Mouse (Mus musculus): ENCODE measurements around the gene Tmem120b. TPM values are rescaled to one million over a fixed set of nuclear protein-coding genes. Genes with fewer than 3 reads are reported as not detected.

Gene Tmem120b
- polyA plus RNA-seq, 1 experiment from 2014 or later, result 9.3 TPM

DNA sequence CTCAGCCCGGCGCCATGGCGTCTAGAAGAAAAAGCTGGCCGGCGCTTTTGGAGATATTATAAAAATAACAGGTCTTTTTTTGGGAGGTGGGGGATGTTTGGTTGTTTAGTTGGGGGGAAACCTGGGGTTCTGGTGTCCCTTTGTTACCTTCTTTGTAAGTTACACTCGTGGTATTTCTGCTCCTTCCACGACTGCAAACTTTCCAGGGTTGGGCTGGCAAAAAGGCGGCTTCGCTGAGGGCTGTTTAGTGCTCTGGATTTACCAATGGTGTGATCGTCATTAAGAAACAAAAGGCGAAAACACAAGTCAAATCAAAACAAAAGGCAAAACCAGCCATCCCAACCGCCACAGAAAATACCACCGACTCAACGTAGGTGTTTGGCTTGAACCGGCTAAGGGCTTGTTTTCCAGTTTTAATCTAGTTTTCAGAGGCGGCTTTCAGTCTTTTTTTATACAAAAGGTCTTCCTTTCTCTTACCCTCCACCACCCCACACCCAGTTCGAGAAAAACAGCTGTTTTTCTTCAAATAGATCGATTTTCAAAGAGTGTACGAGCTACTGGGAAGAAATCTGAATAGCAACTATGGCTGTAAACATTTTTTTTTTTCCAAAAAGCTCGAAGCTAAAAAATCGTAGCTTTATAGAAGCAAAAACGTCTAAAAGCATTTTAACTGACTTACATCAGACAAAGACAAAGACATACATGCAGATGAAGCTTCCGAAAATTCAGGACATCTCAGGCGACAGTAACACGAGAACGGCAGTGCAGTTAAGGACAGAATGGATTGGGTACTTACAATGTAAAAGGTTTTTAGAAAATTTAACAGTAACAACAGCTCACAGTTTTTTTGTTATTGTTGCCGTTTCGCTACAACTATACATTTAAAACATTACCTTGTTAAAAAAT lies 71.8 kb downstream of the Tmem120b start:
- Histone ChIP-seq H3K4me2 (ENCODE audit: low read depth, severe bottlenecking) (peak overlapping the region; percentile 100), H3K27me3 (ENCODE audit: control insufficient read depth, insufficient read depth, low read length) (no peaks in the 10 kb centered on the region), H3K27ac (replicated peaks; ENCODE audit: low read depth, low read length) (peak overlapping the region; percentile 100), H3K9ac (ENCODE audit: low read length) (peak overlapping the region; percentile 100), H3K9me3 (ENCODE audit: control insufficient read depth, low read length) (no peaks in the 10 kb centered on the region), H3K4me1 (ENCODE audit: control insufficient read depth, insufficient read depth, low read length) (peaks cover 43% of the 10 kb centered on the region), H3K4me3 (ENCODE audit: low read depth, low read length) (peak overlapping the region; percentile 95), H3K36me3 (ENCODE audit: control insufficient read depth, insufficient read depth, low read length) (peaks cover 3% of the 10 kb centered on the region; the same call in 1 of the 2 replicates)
- no peak for ATAC-seq (ENCODE audit: insufficient number of reproducible peaks, low FRiP score, low TSS enrichment, low read depth)
- WGBS, result under 1% methylated on average over 28 of the region's 28 CpGs
- peak; percentile 72 for DNase-seq (ENCODE audit: low spot score)

DNA sequence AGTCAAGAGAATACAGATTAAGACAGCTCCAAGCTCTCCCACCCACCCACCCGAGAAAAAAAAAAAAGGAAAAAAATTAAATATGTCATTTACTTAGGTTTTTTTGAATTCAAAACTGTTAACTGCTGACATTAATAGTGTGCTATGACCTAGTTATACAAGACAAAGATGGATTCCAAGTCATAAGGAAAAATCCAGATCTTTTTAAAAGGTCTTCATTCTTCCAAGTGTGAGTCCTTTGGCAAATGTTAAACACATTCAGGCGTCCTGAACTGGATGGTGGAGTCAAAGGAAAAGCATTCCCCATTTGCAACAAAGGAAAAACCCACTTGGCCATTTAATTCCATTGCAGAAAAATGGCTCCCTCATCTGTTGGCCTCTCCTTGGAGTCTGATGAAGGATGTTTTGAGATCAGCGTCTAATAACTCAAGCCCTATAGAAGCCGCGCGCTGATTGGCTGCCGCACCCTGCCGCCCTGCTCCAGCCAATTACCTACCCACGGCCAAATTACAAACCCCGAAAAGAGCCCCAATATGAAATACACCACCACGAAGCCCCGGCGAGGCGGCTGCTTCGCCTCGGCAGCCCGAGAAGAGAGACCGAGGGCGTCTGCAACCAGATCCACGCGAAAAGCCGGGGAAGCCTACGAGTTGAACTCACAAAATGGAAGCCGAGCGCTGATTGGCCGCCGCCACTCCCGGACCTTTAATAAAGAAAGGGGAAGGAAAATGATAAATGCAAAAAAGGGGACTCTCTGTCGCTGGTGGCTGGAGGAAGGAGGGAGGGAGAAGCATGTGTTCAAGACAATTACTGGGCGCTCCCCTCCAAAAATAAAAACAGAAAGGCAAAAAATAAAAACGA lies 72.7 kb downstream of the Tmem120b start:
- Histone ChIP-seq H3K27me3 (ENCODE audit: control insufficient read depth, insufficient read depth, low read length) (no peaks in the 10 kb centered on the region), H3K4me2 (ENCODE audit: low read depth, severe bottlenecking) (peak overlapping the region; percentile 100), H3K36me3 (ENCODE audit: control insufficient read depth, insufficient read depth, low read length) (peaks cover 3% of the 10 kb centered on the region; the same call in 1 of the 2 replicates), H3K4me1 (ENCODE audit: control insufficient read depth, insufficient read depth, low read length) (peaks cover 43% of the 10 kb centered on the region), H3K27ac (replicated peaks; ENCODE audit: low read depth, low read length) (peak overlapping the region; percentile 100), H3K9ac (ENCODE audit: low read length) (peak overlapping the region; percentile 100), H3K4me3 (ENCODE audit: low read depth, low read length) (peak overlapping the region; percentile 95), H3K9me3 (ENCODE audit: control insufficient read depth, low read length) (no peaks in the 10 kb centered on the region)
- 0% methylated on average over 31 of the region's 31 CpGs for WGBS
- peak; percentile 67; the same call in 1 of the 2 replicates for ATAC-seq (ENCODE audit: insufficient number of reproducible peaks, low FRiP score, low TSS enrichment, low read depth)
- peak; percentile 93 for DNase-seq (ENCODE audit: low spot score)

DNA sequence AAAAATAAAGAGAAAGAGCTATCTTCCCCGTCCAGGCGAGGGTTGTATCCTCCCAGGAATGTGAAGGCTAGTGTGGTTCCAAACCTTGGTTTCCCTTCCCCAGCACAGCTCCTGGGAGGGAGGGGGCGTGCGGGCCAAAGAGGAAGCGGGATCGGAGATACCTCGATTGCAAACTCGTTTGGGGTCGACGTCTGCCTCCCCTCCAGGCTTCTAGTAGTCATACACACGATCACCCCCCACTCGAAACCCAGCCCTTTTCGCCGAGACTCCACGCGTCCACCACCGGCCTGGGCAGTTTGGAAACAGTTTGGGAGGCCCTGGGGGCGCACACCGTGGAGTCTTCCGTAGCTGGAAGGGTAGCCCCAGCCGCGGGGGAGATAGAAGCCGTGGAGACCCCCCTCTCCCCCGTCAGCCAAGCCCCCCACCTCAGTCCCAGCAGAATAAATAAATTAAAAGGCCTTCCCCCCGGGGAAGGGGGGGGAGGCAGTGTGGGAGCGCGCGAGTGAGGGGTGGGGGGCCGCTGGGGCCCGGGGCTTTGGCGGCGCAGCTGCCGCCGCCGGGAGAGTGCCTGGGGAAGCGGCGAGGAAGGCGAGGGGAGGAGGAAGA lies 73.4 kb downstream of the Tmem120b start:
- H3K9me3 ChIP-seq (ENCODE audit: control insufficient read depth, low read length), result no peaks in the 10 kb centered on the region
- peak overlapping the region; percentile 95 for H3K4me3 ChIP-seq (ENCODE audit: low read depth, low read length)
- H3K27ac ChIP-seq (replicated peaks; ENCODE audit: low read depth, low read length), result peak overlapping the region; percentile 100
- H3K9ac ChIP-seq (ENCODE audit: low read length), result peak overlapping the region; percentile 100
- peaks cover 39% of the 10 kb centered on the region for H3K4me1 ChIP-seq (ENCODE audit: control insufficient read depth, insufficient read depth, low read length)
- WGBS, result 0% methylated on average over 31 of the region's 38 CpGs
- no peak for ATAC-seq (ENCODE audit: insufficient number of reproducible peaks, low FRiP score, low TSS enrichment, low read depth)
- no peaks in the 10 kb centered on the region for H3K27me3 ChIP-seq (ENCODE audit: control insufficient read depth, insufficient read depth, low read length)
- peaks cover 7% of the 10 kb centered on the region; the same call in 1 of the 2 replicates for H3K36me3 ChIP-seq (ENCODE audit: control insufficient read depth, insufficient read depth, low read length)
- DNase-seq (ENCODE audit: low spot score), result peak; percentile 77
- H3K4me2 ChIP-seq (ENCODE audit: low read depth, severe bottlenecking), result peak overlapping the region; percentile 100

DNA sequence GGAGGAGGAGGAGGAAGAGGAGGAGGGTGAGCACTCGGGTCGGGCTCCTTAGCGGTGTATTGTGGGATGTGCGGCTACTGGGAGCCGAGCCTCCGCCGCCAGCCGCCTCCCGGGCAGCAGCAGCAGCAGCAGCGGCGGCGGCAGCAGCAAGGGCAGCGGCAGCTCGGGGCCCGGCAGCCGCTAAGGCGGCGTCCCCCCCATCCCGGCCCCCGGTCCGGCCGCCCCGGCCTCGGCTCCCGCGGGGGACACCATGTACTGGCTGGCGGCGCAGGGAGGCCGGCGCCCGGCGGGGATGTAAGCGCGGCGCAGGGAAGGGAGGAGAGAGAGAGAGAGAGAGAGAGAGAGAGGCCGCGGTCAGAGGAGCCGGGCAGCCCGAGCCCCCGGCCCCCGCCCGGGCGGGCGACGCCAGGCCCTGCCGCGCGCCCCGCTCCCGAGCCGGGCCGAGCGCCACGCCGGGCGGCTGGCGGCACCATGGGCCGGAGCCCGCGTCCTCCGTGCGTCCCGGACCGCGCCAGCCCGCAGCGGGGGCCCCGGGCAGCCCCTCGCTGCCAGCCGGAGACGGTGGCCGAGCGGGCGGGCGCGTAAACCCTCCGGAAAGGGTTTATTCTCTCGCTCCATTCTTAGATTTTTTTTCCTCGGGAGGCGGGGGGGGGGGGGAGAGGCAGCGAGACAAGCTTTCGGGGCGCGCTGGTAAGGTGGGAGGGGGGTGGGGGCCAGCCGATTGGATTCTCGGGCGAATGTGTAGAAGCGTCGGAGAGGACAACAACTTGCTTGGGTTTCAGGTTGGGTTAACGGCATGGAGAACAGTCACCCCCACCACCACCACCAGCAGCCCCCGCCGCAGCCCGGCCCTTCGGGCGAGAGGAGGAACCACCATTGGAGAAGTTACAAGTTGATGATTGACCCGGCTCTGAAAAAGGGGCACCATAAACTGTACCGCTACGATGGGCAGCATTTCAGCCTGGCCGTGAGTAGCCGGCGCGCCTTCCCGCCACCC lies 74.2 kb downstream of the Tmem120b start, which contains the start of gene Setd1b:
TSS of gene Setd1b (plus strand) at position 33 of the 997 bp plus-strand sequence.
- Histone ChIP-seq H3K27me3 (ENCODE audit: control insufficient read depth, insufficient read depth, low read length) (no peaks in the 10 kb centered on the region), H3K9ac (ENCODE audit: low read length) (peak within 1 kb of the TSS; percentile 100), H3K4me1 (ENCODE audit: control insufficient read depth, insufficient read depth, low read length) (peaks cover 31% of the 10 kb centered on the region), H3K36me3 (ENCODE audit: control insufficient read depth, insufficient read depth, low read length) (peaks cover 15% of the 10 kb centered on the region; the same call in 1 of the 2 replicates), H3K9me3 (ENCODE audit: control insufficient read depth, low read length) (no peaks in the 10 kb centered on the region), H3K4me3 (ENCODE audit: low read depth, low read length) (peak within 1 kb of the TSS; percentile 95), H3K27ac (replicated peaks; ENCODE audit: low read depth, low read length) (peak within 1 kb of the TSS; percentile 100), H3K4me2 (ENCODE audit: low read depth, severe bottlenecking) (peak within 1 kb of the TSS; percentile 100)
- peak; percentile 68 for DNase-seq (ENCODE audit: low spot score)
- 0% methylated on average over 68 of the region's 103 CpGs for whole genome bisulfite sequencing
- 0 out of 2 replicates have a peak, but pooled peaks have one; percentile 1 for ATAC-seq (ENCODE audit: insufficient number of reproducible peaks, low FRiP score, low TSS enrichment, low read depth)

DNA sequence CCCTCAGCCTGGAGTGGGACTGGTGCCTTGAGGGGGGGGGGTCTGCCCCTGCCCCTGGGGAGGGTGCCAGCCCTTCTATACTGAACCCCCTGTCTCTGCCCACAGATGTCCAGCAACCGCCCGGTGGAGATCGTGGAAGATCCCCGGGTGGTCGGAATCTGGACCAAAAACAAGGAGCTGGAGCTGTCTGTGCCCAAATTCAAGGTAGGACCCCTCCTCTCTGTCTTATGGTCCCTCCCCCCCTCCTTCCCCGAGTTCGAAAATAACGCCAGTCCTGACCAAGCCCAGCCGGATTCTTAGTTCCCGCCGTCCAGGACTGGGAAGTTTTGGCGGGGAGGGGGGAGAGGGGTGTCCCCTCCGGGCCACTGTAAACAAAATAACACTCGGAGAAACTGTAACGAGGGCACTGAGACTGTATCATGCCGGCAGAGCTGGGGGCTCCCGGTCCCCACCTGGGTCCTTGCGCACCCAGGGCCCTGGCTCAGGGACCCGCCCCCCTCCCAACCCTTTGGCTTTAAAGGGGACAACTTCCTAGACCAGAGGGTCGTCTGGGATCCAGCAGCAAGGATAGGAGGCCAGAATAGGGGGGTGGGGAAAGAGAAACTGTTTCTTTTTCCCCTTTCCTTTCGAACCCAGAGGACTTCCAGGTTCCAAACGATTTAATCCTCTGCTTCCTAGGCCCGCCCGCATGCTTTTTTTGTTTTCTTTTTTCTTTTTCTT lies 75.2 kb downstream of the Tmem120b start:
- H3K4me3 ChIP-seq (ENCODE audit: low read depth, low read length), result peak overlapping the region; percentile 95
- peaks cover 20% of the 10 kb centered on the region for H3K36me3 ChIP-seq (ENCODE audit: control insufficient read depth, insufficient read depth, low read length)
- H3K27ac ChIP-seq (replicated peaks; ENCODE audit: low read depth, low read length), result peak overlapping the region; percentile 100; the same call in 1 of the 2 replicates
- no peaks in the 10 kb centered on the region for H3K27me3 ChIP-seq (ENCODE audit: control insufficient read depth, insufficient read depth, low read length)
- H3K4me2 ChIP-seq (ENCODE audit: low read depth, severe bottlenecking), result peak overlapping the region; percentile 100
- 2% methylated on average over 24 of the region's 24 CpGs for WGBS
- H3K4me1 ChIP-seq (ENCODE audit: control insufficient read depth, insufficient read depth, low read length), result peaks cover 28% of the 10 kb centered on the region
- DNase-seq (ENCODE audit: low spot score), result peak; percentile 55
- peak overlapping the region; percentile 100 for H3K9ac ChIP-seq (ENCODE audit: low read length)
- H3K9me3 ChIP-seq (ENCODE audit: control insufficient read depth, low read length), result no peaks in the 10 kb centered on the region
- ATAC-seq (ENCODE audit: insufficient number of reproducible peaks, low FRiP score, low TSS enrichment, low read depth), result no peak

DNA sequence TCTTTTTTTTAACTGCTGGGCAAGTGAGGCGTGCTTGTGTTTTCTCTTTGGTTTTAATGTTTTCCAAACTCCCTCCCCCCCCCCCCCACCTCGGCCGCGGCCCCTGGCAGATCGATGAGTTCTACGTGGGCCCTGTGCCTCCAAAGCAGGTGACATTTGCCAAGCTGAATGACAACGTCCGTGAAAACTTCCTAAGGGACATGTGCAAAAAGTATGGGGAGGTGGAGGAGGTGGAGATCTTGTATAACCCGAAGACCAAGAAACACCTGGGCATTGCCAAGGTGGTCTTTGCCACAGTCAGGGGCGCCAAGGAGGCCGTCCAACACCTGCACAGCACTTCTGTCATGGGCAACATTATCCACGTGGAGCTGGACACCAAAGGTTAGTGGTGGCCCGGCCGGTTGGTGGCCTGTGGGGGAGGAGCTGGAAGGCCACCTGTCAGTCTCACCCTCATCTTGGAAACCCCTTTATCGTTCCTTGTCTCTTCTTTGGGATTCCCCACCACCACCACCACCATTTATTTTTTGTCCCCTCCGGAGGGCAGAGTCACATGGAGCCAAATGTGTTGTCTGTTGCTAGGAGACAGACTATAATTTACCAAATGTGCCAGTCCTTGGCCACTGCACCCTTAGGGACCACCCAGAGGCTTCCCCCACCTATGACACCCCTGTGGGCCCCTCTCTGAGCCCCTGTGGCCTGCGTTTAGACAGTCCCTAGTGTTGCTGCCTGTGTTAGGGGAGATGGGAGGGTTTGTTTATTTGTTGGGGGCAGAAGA lies 75.9 kb downstream of the Tmem120b start:
- DNase-seq (ENCODE audit: low spot score), result no peak
- Histone ChIP-seq H3K36me3 (ENCODE audit: control insufficient read depth, insufficient read depth, low read length) (peaks cover 24% of the 10 kb centered on the region), H3K9me3 (ENCODE audit: control insufficient read depth, low read length) (no peaks in the 10 kb centered on the region), H3K9ac (ENCODE audit: low read length) (peak overlapping the region; percentile 40; the same call in 1 of the 2 replicates), H3K27ac (replicated peaks; ENCODE audit: low read depth, low read length) (0 out of 2 replicates have a peak overlapping the region, but pooled peaks have one; percentile 18), H3K4me2 (ENCODE audit: low read depth, severe bottlenecking) (peak overlapping the region; percentile 100), H3K27me3 (ENCODE audit: control insufficient read depth, insufficient read depth, low read length) (no peaks in the 10 kb centered on the region), H3K4me3 (ENCODE audit: low read depth, low read length) (peak overlapping the region; percentile 95), H3K4me1 (ENCODE audit: control insufficient read depth, insufficient read depth, low read length) (peaks cover 31% of the 10 kb centered on the region)
- no peak for ATAC-seq (ENCODE audit: insufficient number of reproducible peaks, low FRiP score, low TSS enrichment, low read depth)
- 7% methylated on average over 17 of the region's 17 CpGs for WGBS
